11 mouse cellular contexts compared by ENCODE assay signal in the genomic region with DNA sequence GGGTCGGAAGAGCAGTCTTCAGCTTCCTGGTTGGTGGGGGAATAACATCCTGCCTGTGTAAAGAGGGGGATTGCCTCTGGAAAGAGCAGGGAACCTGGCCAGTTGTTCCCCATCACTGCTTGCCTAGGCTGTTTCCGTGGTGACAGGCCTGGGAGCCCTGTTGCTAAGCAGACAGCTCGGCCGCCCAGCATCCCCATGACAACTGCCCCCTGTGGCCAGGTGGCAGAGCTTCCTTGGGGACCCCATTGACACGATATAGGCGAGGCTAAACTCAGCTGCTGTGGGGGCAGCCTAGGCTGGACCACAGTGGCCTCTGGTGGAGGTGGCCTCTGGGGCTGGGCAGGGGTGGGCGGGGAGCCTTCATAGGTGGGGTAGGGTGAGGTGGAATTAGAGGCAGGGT. TPM values are rescaled to one million over a fixed set of nuclear protein-coding genes. Genes with fewer than 3 reads are reported as not detected.
DNase-seq lines count a peak whose midpoint lies in the region; ATAC-seq and TF ChIP-seq lines count a peak whose summit lies in the region.
"Had no signal": no experiment of that assay in that cellular context is flagged by ENCODE, and none has a peak within 500 bp of the region (broad histone marks: within the 10 kb centered on the region; RNA-seq: fewer than 3 reads in every experiment).

No protein-coding gene starts in this region.

- WGBS in forebrain, embryonic 12.5 days = 25% methylated on average over 7 of the region's 7 CpGs
- WGBS in hindbrain, postnatal 0 days = 12% methylated on average over 7 of the region's 7 CpGs

- intact Hi-C loops in heart, postnatal 14 days (cut with DNase I) = no loop called here

- DNase-seq in right cerebral cortex, postnatal 4 days = peak; percentile 32
- DNase-seq in right cerebral cortex, adult 18-20 months = no peak
- DNase-seq in hindbrain, postnatal 0 days (ENCODE audit: low spot score) = peak; percentile 62
- DNase-seq in heart, postnatal 14 days = no peak
- DNase-seq in frontal cortex, postnatal 25 days (ENCODE audit: low spot score in 2 of 2) = no peak
- DNase-seq in ovary, postnatal 14 days (ENCODE audit: low spot score) = no peak
- DNase-seq: adrenal gland, adult 8-10 months; cerebellum, adult 18-20 months; kidney, postnatal 14 days; lung, adult 18-20 months had no signal

- 0 out of 2 replicates have a peak overlapping the region, but pooled peaks have one; percentile 4 for H3K27ac ChIP-seq in forebrain, embryonic 12.5 days
- 0 out of 2 replicates have a peak overlapping the region, but pooled peaks have one; percentile 3 for H3K27ac ChIP-seq in hindbrain, postnatal 0 days

- H3K36me3 ChIP-seq in forebrain, embryonic 12.5 days (replicated peaks) = peaks cover 4% of the 10 kb centered on the region; the same call in 1 of the 2 replicates
- no peaks in the 10 kb centered on the region for H3K36me3 ChIP-seq in hindbrain, postnatal 0 days (ENCODE audit: insufficient read depth, low read length)

- H3K4me1 ChIP-seq in forebrain, embryonic 12.5 days = peaks cover 30% of the 10 kb centered on the region
- H3K4me1 ChIP-seq in hindbrain, postnatal 0 days (ENCODE audit: insufficient read depth, low read length) = peaks cover 3% of the 10 kb centered on the region; the same call in 1 of the 2 replicates

- H3K27me3 ChIP-seq in forebrain, embryonic 12.5 days = peaks cover 13% of the 10 kb centered on the region
- no peaks in the 10 kb centered on the region for H3K27me3 ChIP-seq in hindbrain, postnatal 0 days (ENCODE audit: insufficient read depth, low read length)

- TF ChIP-seq CTCF in hindbrain, postnatal 0 days (IDR thresholded peaks at IDR 0.05; ENCODE audit: low read depth) = peak; percentile 45; the same call in 1 of the 2 replicates

- no peak overlapping the region for H3K4me2 ChIP-seq in forebrain, embryonic 12.5 days
- no peak overlapping the region for H3K4me2 ChIP-seq in hindbrain, postnatal 0 days (ENCODE audit: low read depth, low read length)

- H3K9me3 ChIP-seq in forebrain, embryonic 12.5 days = no peaks in the 10 kb centered on the region
- H3K9me3 ChIP-seq in hindbrain, postnatal 0 days (ENCODE audit: low read length) = no peaks in the 10 kb centered on the region

- ATAC-seq in forebrain, embryonic 12.5 days (ENCODE audit: low FRiP score) = peak; percentile 24; the same call in 1 of the 2 replicates
- ATAC-seq in hindbrain, postnatal 0 days = peak; percentile 72

- no peak overlapping the region for H3K9ac ChIP-seq in forebrain, embryonic 12.5 days
- no peak overlapping the region for H3K9ac ChIP-seq in hindbrain, postnatal 0 days (replicated peaks; ENCODE audit: low read length)

- H3K4me3 ChIP-seq in forebrain, embryonic 12.5 days (replicated peaks) = no peak overlapping the region
- H3K4me3 ChIP-seq in hindbrain, postnatal 0 days (ENCODE audit: low read length) = no peak overlapping the region

RNA-seq across cellular contexts. Expression of gene Hcn4, which starts 40.6 kb away (rescaled TPM):
- polyA plus RNA-seq in forebrain, embryonic 12.5 days (2016; fragmentation: Nextera tagmentation; extraction: Ambion mirVana) = 1.3 and 1.8 TPM in 2 replicates
- 33.6 and 38.6 TPM in 2 replicates for total RNA-seq in hindbrain, postnatal 0 days (2014; rRNA removed)
- 3.3 and 3.5 TPM in 2 replicates for polyA plus RNA-seq in hindbrain, postnatal 0 days (2015; fragmentation: Nextera tagmentation; extraction: Ambion mirVana)
- 1 to 10 TPM; 4.6 to 6.9 TPM for total RNA-seq in heart, postnatal 14 days (2021)

Comparison
In these comparisons a context has a peak if more than half of its experiments do, and no peak if none do; other contexts are left out.
1. DNase-seq: peak in right cerebral cortex, postnatal 4 days (single experiment) and hindbrain, postnatal 0 days (single experiment); none in right cerebral cortex, adult 18-20 months (single experiment), heart, postnatal 14 days (0 of 2), frontal cortex, postnatal 25 days (0 of 2) and ovary, postnatal 14 days (single experiment).